Mouse (Mus musculus): ENCODE results near the gene Pom121l12. TPM values are rescaled to one million over a fixed set of nuclear protein-coding genes. Genes with fewer than 3 reads are reported as not detected.

The Pom121l12 gene
- polyA plus RNA-seq (2012; ENCODE audit: insufficient read depth, insufficient read length, missing spikeins): not detected in 2 replicates

- Histone ChIP-seq H3K27ac (replicated peaks; ENCODE audit: low read depth, low read length) (no peak within 1 kb of the TSS), H3K4me1 (ENCODE audit: control insufficient read depth, insufficient read depth, insufficient read length, low read length) (no peaks in the 10 kb centered on the region)
Observed at GRCm38 (mm10) chr11:14598976-14599375, at the start of gene Pom121l12. Gene Pom121l12, plus strand, starts transcription at chr11:14599276.

GRCm38 (mm10) chr11:14611859-14612258 is 12.8 kb downstream of the Pom121l12 start:
- Histone ChIP-seq H3K4me1 (ENCODE audit: control insufficient read depth, insufficient read depth, insufficient read length, low read length) (no peaks in the 10 kb centered on the region), H3K27ac (replicated peaks; ENCODE audit: low read depth, low read length) (no peak overlapping the region), H3K4me3 (ENCODE audit: insufficient read depth, low read depth, low read length) (no peak overlapping the region)

More at GRCm38 (mm10) chr11:14598976-14599375, at the start of gene Pom121l12:
- no peak within 1 kb of the TSS for H3K4me3 ChIP-seq (ENCODE audit: insufficient read depth, low read depth, low read length)

Data from brown adipose tissue, adult 24 weeks (tissue).